Mouse (Mus musculus): ENCODE results near the gene Tapbpl. TPM values are rescaled to one million over a fixed set of nuclear protein-coding genes. Genes with fewer than 3 reads are reported as not detected.
A peak's percentile ranks its signal among the peaks of the same experiment; 100 is the strongest.

Gene Tapbpl
- polyA plus RNA-seq, 1 experiment = 33.4 TPM

GRCm38 (mm10) chr6:125265239-125265638 lies 33.6 kb upstream of the Tapbpl start:
- no peak for TF ChIP-seq POLR2A (IDR thresholded peaks at IDR 0.05; ENCODE audit: borderline replicate concordance, extremely low read depth, low read depth, low read length)
- no peak for TF ChIP-seq CTCF (IDR thresholded peaks at IDR 0.05; ENCODE audit: insufficient read depth, low read length)
- no peaks in the 10 kb centered on the region for H3K4me1 ChIP-seq (ENCODE audit: control insufficient read depth, insufficient read depth, low read length)
- WGBS = 28% methylated on average over 10 of the region's 10 CpGs
- no peak overlapping the region for H3K4me3 ChIP-seq (replicated peaks; ENCODE audit: extremely low read depth, low read depth, low read length)
- DNase-seq = no peak

DNA sequence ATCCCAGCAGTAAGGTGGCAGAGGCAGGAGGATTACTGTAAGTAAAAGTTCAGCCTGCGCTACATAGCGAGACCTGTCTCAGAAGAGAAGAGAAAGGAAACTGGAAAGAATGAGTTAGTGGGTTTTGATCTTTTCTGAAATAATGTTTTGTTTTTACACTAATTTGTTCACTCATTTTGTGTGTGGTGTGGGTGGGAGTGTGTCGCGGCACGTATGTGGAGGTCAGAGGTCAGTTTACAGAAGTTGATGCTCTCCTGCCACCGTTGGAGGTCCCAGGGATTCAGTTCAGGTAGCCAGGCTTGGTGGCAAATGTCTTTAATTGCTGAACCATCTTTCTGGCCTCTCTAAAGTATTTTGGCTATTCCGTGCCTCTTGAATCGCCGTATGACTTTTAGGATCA lies 32.6 kb upstream of the Tapbpl start:
- TF ChIP-seq CTCF (IDR thresholded peaks at IDR 0.05; ENCODE audit: insufficient read depth, low read length) (no peak), POLR2A (IDR thresholded peaks at IDR 0.05; ENCODE audit: borderline replicate concordance, extremely low read depth, low read depth, low read length) (no peak)
- WGBS = 75% methylated on average over 9 of the region's 9 CpGs
- Histone ChIP-seq H3K4me1 (ENCODE audit: control insufficient read depth, insufficient read depth, low read length) (no peaks in the 10 kb centered on the region), H3K4me3 (replicated peaks; ENCODE audit: extremely low read depth, low read depth, low read length) (no peak overlapping the region)
- DNase-seq = no peak

DNA sequence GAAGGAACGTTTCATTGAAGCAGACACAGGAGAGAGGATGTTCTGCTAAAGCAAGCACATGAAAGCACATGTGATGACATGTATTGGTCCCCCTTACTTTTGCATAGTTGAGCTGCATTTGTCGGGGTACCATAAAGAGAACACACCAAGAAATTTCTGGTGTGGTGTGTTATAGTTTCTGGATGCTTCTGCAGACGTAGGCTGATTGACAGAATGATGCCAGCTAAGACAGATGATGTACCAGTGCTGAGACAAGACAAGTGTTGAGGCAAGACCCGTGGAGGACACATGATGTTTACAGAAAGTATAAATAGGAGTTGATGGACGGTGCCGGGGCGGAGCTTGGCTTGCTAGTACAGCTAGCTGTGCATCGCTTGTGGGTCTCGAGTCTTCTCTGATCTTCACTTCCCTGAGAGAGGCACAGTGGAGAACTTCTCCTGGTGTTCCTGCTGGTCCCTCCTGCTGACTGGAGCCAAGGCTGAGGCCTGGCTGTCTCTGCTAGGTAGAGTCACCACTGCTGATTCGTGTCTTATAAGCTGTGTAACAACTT lies 28.4 kb upstream of the Tapbpl start:
- 56% methylated on average over 10 of the region's 10 CpGs for WGBS
- DNase-seq = no peak
- Histone ChIP-seq H3K4me1 (ENCODE audit: control insufficient read depth, insufficient read depth, low read length) (no peaks in the 10 kb centered on the region), H3K4me3 (replicated peaks; ENCODE audit: extremely low read depth, low read depth, low read length) (no peak overlapping the region)
- no peak for TF ChIP-seq POLR2A (IDR thresholded peaks at IDR 0.05; ENCODE audit: borderline replicate concordance, extremely low read depth, low read depth, low read length)
- TF ChIP-seq CTCF (IDR thresholded peaks at IDR 0.05; ENCODE audit: insufficient read depth, low read length) = no peak

DNA sequence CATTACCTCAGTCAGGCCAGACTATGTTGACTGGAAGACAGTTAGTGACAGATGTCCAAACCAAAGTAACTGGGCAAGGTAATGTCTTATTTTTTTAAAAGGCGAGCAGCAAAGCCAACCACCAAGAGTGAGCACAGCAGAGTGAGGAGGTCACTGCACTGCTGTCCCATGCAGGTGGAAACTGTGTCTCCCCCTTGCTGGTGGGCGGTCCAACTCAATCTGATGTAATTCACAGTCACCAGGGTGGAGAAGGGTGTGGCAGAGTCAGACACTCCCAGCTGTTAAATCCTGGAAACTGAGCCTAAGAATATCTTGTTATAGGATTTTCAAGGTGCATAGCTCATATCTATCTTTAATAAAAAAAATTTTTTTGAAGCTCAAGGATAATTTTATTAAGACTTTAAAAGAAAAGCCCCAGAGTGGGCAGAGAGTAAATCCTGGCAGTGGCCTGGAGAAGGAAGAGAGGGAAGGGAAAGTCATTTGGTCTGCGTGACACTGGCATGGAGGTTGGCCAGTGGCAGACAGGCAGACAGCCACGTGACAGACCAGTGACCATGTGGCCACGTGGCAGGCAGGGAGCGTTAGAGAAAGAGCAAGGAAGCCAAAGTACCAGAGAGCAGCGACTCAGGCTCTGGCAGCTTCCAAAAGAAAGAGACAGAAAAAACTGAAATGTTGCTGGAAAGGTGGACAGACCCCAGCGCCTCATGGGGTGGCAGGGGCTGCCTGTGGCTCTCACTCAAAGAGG lies 24.7 kb upstream of the Tapbpl start:
- TF ChIP-seq POLR2A (IDR thresholded peaks at IDR 0.05; ENCODE audit: borderline replicate concordance, extremely low read depth, low read depth, low read length) (no peak), CTCF (IDR thresholded peaks at IDR 0.05; ENCODE audit: insufficient read depth, low read length) (no peak)
- H3K4me1 ChIP-seq (ENCODE audit: control insufficient read depth, insufficient read depth, low read length) = no peaks in the 10 kb centered on the region
- 60% methylated on average over 8 of the region's 8 CpGs for WGBS
- DNase-seq = no peak
- H3K4me3 ChIP-seq (replicated peaks; ENCODE audit: extremely low read depth, low read depth, low read length) = no peak overlapping the region

DNA sequence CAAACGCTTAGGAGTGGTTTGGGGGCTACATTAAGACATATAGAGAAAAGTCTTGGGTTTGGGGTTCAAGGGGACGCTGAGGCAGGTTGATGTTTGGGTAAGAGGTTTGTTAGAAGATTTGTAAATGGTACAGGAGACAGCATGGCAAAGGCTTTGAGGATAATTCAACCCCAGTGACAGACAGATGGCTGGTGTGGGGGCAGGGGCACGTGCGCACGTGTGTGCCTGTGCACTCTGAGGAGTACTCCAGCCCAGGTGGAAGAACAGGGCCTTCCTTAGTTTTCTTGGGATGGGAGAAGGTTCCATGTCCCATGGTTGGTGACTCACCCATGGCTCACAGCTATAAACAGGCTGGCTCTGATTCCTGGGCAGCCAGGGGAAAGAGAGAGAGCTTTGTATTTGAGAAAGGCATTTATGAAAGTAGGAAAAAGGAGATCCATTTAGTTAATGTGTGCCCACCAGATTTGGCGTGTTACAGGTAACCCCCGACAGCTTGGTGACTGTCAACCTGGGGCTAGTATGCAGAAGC lies 23.9 kb upstream of the Tapbpl start:
- Histone ChIP-seq H3K4me1 (ENCODE audit: control insufficient read depth, insufficient read depth, low read length) (no peaks in the 10 kb centered on the region), H3K4me3 (replicated peaks; ENCODE audit: extremely low read depth, low read depth, low read length) (no peak overlapping the region)
- no peak for DNase-seq
- WGBS = 81% methylated on average over 7 of the region's 7 CpGs
- TF ChIP-seq CTCF (IDR thresholded peaks at IDR 0.05; ENCODE audit: insufficient read depth, low read length) (no peak), POLR2A (IDR thresholded peaks at IDR 0.05; ENCODE audit: borderline replicate concordance, extremely low read depth, low read depth, low read length) (no peak)

DNA sequence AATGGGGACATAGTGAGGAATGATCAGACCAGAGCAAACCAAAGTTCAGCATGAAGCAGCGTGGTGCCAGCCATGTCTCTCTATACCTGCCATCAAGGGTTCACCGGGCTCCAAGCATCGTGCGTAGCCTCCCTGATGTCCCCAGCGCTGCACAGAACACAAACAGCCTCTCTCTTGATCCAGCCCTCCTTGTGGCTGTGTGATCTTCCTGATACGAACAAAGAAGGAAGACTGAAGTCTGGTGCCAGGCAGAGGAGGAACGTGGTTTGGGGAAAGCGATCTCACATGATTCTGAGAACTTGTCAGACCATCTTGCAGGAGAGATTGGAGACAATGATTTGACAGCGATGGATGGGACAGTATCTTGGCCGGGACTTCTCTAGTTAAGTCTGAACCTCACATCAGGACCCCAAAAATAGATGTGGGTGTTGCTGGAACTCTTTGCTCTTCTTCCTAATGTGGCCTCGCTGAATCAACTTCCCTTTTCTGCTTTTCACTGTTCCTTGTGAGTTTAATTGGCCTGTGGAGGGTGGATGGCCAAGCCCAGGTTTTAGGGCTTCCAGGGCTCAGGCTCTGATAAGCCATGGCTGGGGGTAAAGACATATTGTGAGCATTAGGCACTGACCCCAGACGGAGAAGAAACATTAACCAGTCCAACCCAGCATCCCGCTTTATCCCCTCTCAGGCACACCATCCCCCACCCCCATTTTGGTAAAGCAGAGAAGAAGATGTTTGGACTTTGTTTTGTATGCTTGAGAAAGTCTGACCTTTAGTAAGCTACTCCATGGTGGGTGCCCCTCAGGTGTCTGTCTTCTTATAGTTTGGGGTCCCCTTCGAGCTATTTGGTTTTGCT lies 22.4 kb upstream of the Tapbpl start:
- H3K4me3 ChIP-seq (replicated peaks; ENCODE audit: extremely low read depth, low read depth, low read length) = peak overlapping the region; percentile 0
- DNase-seq = no peak
- WGBS = 69% methylated on average over 14 of the region's 14 CpGs
- H3K4me1 ChIP-seq (ENCODE audit: control insufficient read depth, insufficient read depth, low read length) = no peaks in the 10 kb centered on the region
- no peak for TF ChIP-seq POLR2A (IDR thresholded peaks at IDR 0.05; ENCODE audit: borderline replicate concordance, extremely low read depth, low read depth, low read length)
- no peak for TF ChIP-seq CTCF (IDR thresholded peaks at IDR 0.05; ENCODE audit: insufficient read depth, low read length)

DNA sequence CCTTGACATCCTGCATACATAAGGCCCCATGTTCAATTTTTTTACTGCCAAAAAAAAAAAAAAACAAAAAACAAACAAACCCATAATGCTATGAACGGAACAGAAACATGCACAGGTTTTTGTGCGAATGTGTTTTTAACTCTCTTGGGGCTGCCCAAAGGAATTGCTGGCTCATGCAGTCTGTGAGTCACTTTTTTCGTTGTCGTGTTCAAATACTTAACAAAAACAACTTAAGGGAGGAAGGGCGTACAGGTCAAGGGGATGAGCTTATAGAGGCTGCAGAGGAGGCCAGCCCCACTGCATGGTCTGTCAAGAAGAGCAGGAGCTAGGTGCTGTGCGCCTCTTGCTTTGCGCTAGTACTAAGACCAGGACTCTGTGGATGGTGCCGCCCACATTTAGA lies 21.1 kb upstream of the Tapbpl start:
- no peak for DNase-seq
- no peak overlapping the region for H3K4me3 ChIP-seq (replicated peaks; ENCODE audit: extremely low read depth, low read depth, low read length)
- no peak for TF ChIP-seq CTCF (IDR thresholded peaks at IDR 0.05; ENCODE audit: insufficient read depth, low read length)
- no peak for TF ChIP-seq POLR2A (IDR thresholded peaks at IDR 0.05; ENCODE audit: borderline replicate concordance, extremely low read depth, low read depth, low read length)
- H3K4me1 ChIP-seq (ENCODE audit: control insufficient read depth, insufficient read depth, low read length) = no peaks in the 10 kb centered on the region
- 73% methylated on average over 8 of the region's 8 CpGs for WGBS

- no peak for TF ChIP-seq POLR2A (IDR thresholded peaks at IDR 0.05; ENCODE audit: borderline replicate concordance, extremely low read depth, low read depth, low read length)
- no peak for TF ChIP-seq CTCF (IDR thresholded peaks at IDR 0.05; ENCODE audit: insufficient read depth, low read length)
- no peak overlapping the region for H3K4me3 ChIP-seq (replicated peaks; ENCODE audit: extremely low read depth, low read depth, low read length)
- no peak for DNase-seq
- 73% methylated on average over 3 of the region's 3 CpGs for WGBS
- H3K4me1 ChIP-seq (ENCODE audit: control insufficient read depth, insufficient read depth, low read length) = no peaks in the 10 kb centered on the region
Measured at GRCm38 (mm10) chr6:125252285-125252684, 20.6 kb upstream of the Tapbpl start.

GRCm38 (mm10) chr6:125244551-125244950 lies 12.9 kb upstream of the Tapbpl start:
- 36% methylated on average over 1 of the region's 1 CpGs for WGBS
- TF ChIP-seq CTCF (IDR thresholded peaks at IDR 0.05; ENCODE audit: insufficient read depth, low read length) (no peak), POLR2A (IDR thresholded peaks at IDR 0.05; ENCODE audit: borderline replicate concordance, extremely low read depth, low read depth, low read length) (no peak)
- Histone ChIP-seq H3K4me3 (replicated peaks; ENCODE audit: extremely low read depth, low read depth, low read length) (no peak overlapping the region), H3K4me1 (ENCODE audit: control insufficient read depth, insufficient read depth, low read length) (no peaks in the 10 kb centered on the region)
- no peak for DNase-seq

Data from lung, adult 2 months (tissue).